Mouse (Mus musculus): Measurements from ENCODE around the gene Mrps33.

DNA sequence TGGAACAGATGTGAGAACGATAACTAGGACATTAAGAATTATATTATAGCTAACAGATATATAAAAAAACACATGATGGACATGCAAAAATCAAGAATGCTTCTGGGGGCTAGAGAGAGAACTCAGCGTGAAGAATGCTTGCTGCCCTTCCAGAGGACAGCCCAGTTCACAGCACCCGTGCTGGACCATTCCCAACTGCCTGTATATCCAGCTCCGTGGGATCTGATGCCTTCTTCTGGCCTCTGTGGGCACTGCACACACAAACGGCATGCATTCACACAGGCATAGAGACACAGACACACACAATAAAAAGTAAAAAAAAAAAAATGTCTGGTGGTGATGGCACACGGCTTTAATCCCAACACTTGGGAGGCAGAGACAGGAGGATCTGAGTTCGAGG, 4.5 kb downstream of the Mrps33 start:
- TF ChIP-seq CTCF (IDR thresholded peaks at IDR 0.05; ENCODE audit: extremely low read depth, insufficient read depth, insufficient read length, insufficient replicate concordance) (no peak), POLR2A (IDR thresholded peaks at IDR 0.05; ENCODE audit: low read depth, low read length) (no peak)

Measured in spleen, adult 2 months (tissue).